In genomic region chr16:30389831-30390649, GRCm38 (mm10) we compare ENCODE assay signal across 8 mouse cellular contexts. TPM values are rescaled to one million over a fixed set of nuclear protein-coding genes. Genes with fewer than 3 reads are reported as not detected.
DNase-seq lines count a peak whose midpoint lies in the region; ATAC-seq and TF ChIP-seq lines count a peak whose summit lies in the region.

No protein-coding gene starts in this region.

- TF ChIP-seq EP300 in heart, adult 2 months (IDR thresholded peaks at IDR 0.05; ENCODE audit: insufficient read depth, low read depth, low read length) = no peak

- TF ChIP-seq CTCF in heart, adult 2 months (IDR thresholded peaks at IDR 0.05) = no peak
- no peak for TF ChIP-seq CTCF in thymus, adult 2 months (IDR thresholded peaks at IDR 0.05; ENCODE audit: borderline replicate concordance, control insufficient read depth, extremely low read depth, insufficient read depth, low read length, poor library complexity)

- no peak for TF ChIP-seq POLR2A in heart, adult 2 months (IDR thresholded peaks at IDR 0.05; ENCODE audit: insufficient read depth, low read depth, low read length)
- TF ChIP-seq POLR2A in thymus, adult 2 months (IDR thresholded peaks at IDR 0.05; ENCODE audit: control insufficient read depth, extremely low read depth, insufficient read depth, low read length, poor library complexity) = no peak

- peak overlapping the region; percentile 76 for H3K4me2 ChIP-seq in intestine, embryonic 16.5 days (ENCODE audit: low read depth, low read length)

- no peaks in the 10 kb centered on the region; the same call in 1 of the 2 replicates for H3K36me3 ChIP-seq in heart, adult 2 months (ENCODE audit: control insufficient read depth, insufficient read depth, low read length)
- H3K36me3 ChIP-seq in forebrain, embryonic 10.5 days (replicated peaks) = peaks cover 20% of the 10 kb centered on the region
- H3K36me3 ChIP-seq in intestine, embryonic 16.5 days (ENCODE audit: control insufficient read depth, insufficient read depth, low read length) = no peaks in the 10 kb centered on the region
- peaks cover 17% of the 10 kb centered on the region for H3K36me3 ChIP-seq in midbrain, embryonic 10.5 days
- no peaks in the 10 kb centered on the region; the same call in 1 of the 2 replicates for H3K36me3 ChIP-seq in thymus, adult 2 months (ENCODE audit: control insufficient read depth, insufficient read depth, low read length)

- H3K9ac ChIP-seq in heart, adult 2 months (ENCODE audit: low read depth, low read length) = no peak overlapping the region
- peak overlapping the region; percentile 95; the same call in 1 of the 2 replicates for H3K9ac ChIP-seq in intestine, embryonic 16.5 days (ENCODE audit: low read depth, low read length)

- no peak overlapping the region; the same call in 1 of the 2 replicates for H3K4me3 ChIP-seq in heart, adult 2 months
- peak overlapping the region; percentile 95 for H3K4me3 ChIP-seq in forebrain, embryonic 10.5 days
- no peak overlapping the region for H3K4me3 ChIP-seq in intestine, embryonic 16.5 days (ENCODE audit: low read length)
- H3K4me3 ChIP-seq in midbrain, embryonic 10.5 days = peak overlapping the region; percentile 91
- 0 out of 2 replicates have a peak overlapping the region, but pooled peaks have one; percentile 68 for H3K4me3 ChIP-seq in thymus, adult 2 months (ENCODE audit: control insufficient read depth, insufficient read depth, low read length)

- H3K79me2 ChIP-seq in heart, adult 2 months (replicated peaks; ENCODE audit: control insufficient read depth, insufficient read depth, low read length) = no peaks in the 10 kb centered on the region

- H3K4me1 ChIP-seq in heart, adult 2 months (ENCODE audit: control insufficient read depth, insufficient read depth, low read length) = peaks cover 8% of the 10 kb centered on the region
- peaks cover 30% of the 10 kb centered on the region for H3K4me1 ChIP-seq in forebrain, embryonic 10.5 days
- peaks cover 23% of the 10 kb centered on the region for H3K4me1 ChIP-seq in intestine, embryonic 16.5 days (ENCODE audit: control insufficient read depth, insufficient read depth, low read length)
- H3K4me1 ChIP-seq in midbrain, embryonic 10.5 days = peaks cover 29% of the 10 kb centered on the region
- peaks cover 21% of the 10 kb centered on the region for H3K4me1 ChIP-seq in thymus, adult 2 months (replicated peaks; ENCODE audit: control insufficient read depth, insufficient read depth, low read length)

- H3K9me3 ChIP-seq in forebrain, embryonic 10.5 days = peaks cover 7% of the 10 kb centered on the region; the same call in 1 of the 2 replicates
- no peaks in the 10 kb centered on the region for H3K9me3 ChIP-seq in intestine, embryonic 16.5 days (ENCODE audit: control insufficient read depth, low read length)
- H3K9me3 ChIP-seq in midbrain, embryonic 10.5 days (replicated peaks) = no peaks in the 10 kb centered on the region

- WGBS in heart, adult 2 months = 57% methylated on average over 9 of the region's 9 CpGs
- 79% methylated on average over 9 of the region's 9 CpGs for WGBS in forebrain, embryonic 10.5 days
- WGBS in intestine, embryonic 16.5 days = 53% methylated on average over 9 of the region's 9 CpGs
- WGBS in midbrain, embryonic 10.5 days = 77% methylated on average over 9 of the region's 9 CpGs
- 10% methylated on average over 9 of the region's 9 CpGs for WGBS in thymus, adult 2 months

- H3K27ac ChIP-seq in heart, adult 2 months = no peak overlapping the region
- no peak overlapping the region for H3K27ac ChIP-seq in forebrain, embryonic 10.5 days
- H3K27ac ChIP-seq in intestine, embryonic 16.5 days (ENCODE audit: low read length) = peak overlapping the region; percentile 91
- peak overlapping the region; percentile 93 for H3K27ac ChIP-seq in midbrain, embryonic 10.5 days (replicated peaks)
- peak overlapping the region; percentile 95 for H3K27ac ChIP-seq in thymus, adult 2 months (ENCODE audit: control insufficient read depth, insufficient read depth, low read length)

- intact Hi-C loops in heart, adult 2 months (cut with DNase I) = no loop called here

- no peaks in the 10 kb centered on the region for H3K27me3 ChIP-seq in heart, adult 2 months (ENCODE audit: control insufficient read depth, insufficient read depth, low read length)
- peaks cover 13% of the 10 kb centered on the region for H3K27me3 ChIP-seq in forebrain, embryonic 10.5 days (ENCODE audit: poor library complexity, severe bottlenecking)
- H3K27me3 ChIP-seq in intestine, embryonic 16.5 days (replicated peaks; ENCODE audit: control insufficient read depth, insufficient read depth, low read length) = no peaks in the 10 kb centered on the region
- H3K27me3 ChIP-seq in midbrain, embryonic 10.5 days (ENCODE audit: low read depth, poor library complexity, severe bottlenecking) = peaks cover 10% of the 10 kb centered on the region
- no peaks in the 10 kb centered on the region for H3K27me3 ChIP-seq in thymus, adult 2 months (ENCODE audit: control insufficient read depth, insufficient read depth, low read length)

- peak; percentile 25 to 41 for DNase-seq in heart, adult 2 months
- DNase-seq in heart, postnatal 4 days = no peak
- no peak for DNase-seq in forebrain, embryonic 10.5 days (ENCODE audit: extremely low spot score, low spot score)
- no peak for DNase-seq in midbrain, embryonic 10.5 days (ENCODE audit: low spot score)
- peak; percentile 59 for DNase-seq in thymus, adult 2 months
- DNase-seq in cerebellum, postnatal 25 days = no peak
- no peak for DNase-seq in cerebellum, postnatal 10 days

- no peak for ATAC-seq in intestine, embryonic 16.5 days

RNA-seq across cellular contexts. Expression of gene Atp13a3, which starts 15.7 kb away (rescaled TPM):
- 10 to 100 TPM; 48.2 to 54.7 TPM for total RNA-seq in heart, adult 2 months (2021)
- polyA plus RNA-seq in heart, adult 2 months (2012; rRNA removed) = 10.6 and 24.7 TPM in 2 replicates
- total RNA-seq in heart, postnatal 4 days (2021) = 10 to 100 TPM; 71.0 to 78.3 TPM
- 9.9 and 10.5 TPM in 2 replicates for polyA plus RNA-seq in forebrain, embryonic 10.5 days (2016; fragmentation: Nextera tagmentation; extraction: Ambion mirVana)
- polyA plus RNA-seq in intestine, embryonic 16.5 days (2015; fragmentation: Nextera tagmentation; extraction: Ambion mirVana) = 14.1 and 17.2 TPM in 2 replicates
- polyA plus RNA-seq in midbrain, embryonic 10.5 days (2016; fragmentation: Nextera tagmentation; extraction: Ambion mirVana) = 7.1 and 7.8 TPM in 2 replicates
- 68.1 and 102 TPM in 2 replicates for polyA plus RNA-seq in thymus, adult 2 months (2012; rRNA removed)

Comparison
In these comparisons a context has a peak if more than half of its experiments do, and no peak if none do; other contexts are left out.
1. DNase-seq: peak in heart, adult 2 months (2 of 2) and thymus, adult 2 months (single experiment); none in heart, postnatal 4 days (single experiment), forebrain, embryonic 10.5 days (single experiment), midbrain, embryonic 10.5 days (single experiment), cerebellum, postnatal 25 days (0 of 2) and cerebellum, postnatal 10 days (0 of 2).
2. H3K27ac ChIP-seq: peak in intestine, embryonic 16.5 days (single experiment), midbrain, embryonic 10.5 days (single experiment) and thymus, adult 2 months (single experiment); none in heart, adult 2 months (single experiment) and forebrain, embryonic 10.5 days (single experiment).
3. H3K4me3 ChIP-seq: peak in forebrain, embryonic 10.5 days (single experiment), midbrain, embryonic 10.5 days (single experiment) and thymus, adult 2 months (single experiment); none in heart, adult 2 months (single experiment) and intestine, embryonic 16.5 days (single experiment).